Mouse (Mus musculus): ENCODE data around the gene Lsm6. TPM values are rescaled to one million over a fixed set of nuclear protein-coding genes. Genes with fewer than 3 reads are reported as not detected.

Lsm6 gene
- total and polyA plus RNA-seq, 3 experiments = 60.0 to 186 (median 67.7) TPM

DNA sequence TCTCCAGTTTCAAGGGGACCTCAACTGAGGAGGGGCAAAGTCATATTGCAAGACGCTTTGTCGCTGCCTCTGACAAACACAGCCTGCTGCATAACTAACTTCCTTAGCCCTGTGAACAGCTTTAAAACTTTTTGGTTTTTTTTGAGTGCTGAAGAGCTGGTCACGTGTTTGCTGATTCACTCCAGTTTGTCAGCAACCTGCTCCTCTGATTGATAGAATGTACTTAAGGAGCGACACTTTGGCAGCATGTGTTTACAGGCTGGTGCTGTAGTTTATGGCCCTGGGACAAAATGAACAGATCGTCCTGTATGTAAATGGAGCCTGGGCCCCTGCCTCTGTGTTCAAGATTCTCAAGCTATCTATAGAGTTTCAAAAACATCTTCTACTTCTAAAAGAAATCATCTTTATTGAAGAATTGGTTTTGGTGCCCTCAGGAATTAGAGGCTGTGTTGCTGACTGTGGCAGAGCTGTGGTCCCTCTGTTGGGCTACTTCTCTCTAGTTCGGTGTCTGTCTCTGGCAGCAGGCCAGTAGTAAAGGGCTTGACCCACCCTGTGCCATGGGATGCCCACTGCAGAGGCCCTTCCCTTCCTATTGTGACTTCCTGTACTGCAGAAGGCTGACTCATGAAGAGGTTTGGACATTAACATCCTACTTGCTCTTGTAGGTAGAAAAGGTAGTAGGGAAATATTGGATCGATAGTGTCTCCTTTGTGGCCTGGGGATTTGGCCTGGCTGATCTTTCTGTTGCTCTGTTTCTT lies 17.9 kb upstream of the Lsm6 start:
- dilution Hi-C loops (cut with MboI; ENCODE audit: extremely low pct_ligation_motif_present, extremely low pct_unique_long_range_greater_than_20kb, low sequenced_read_pairs) = no loop called here
- H3K9ac ChIP-seq (ENCODE audit: insufficient read depth, low read depth) = no peak overlapping the region
- TF ChIP-seq ZMIZ1 (IDR thresholded peaks at IDR 0.05; ENCODE audit: low read depth, low read length) (no peak), IRF4 (IDR thresholded peaks at IDR 0.05; ENCODE audit: low read depth, low read length) (no peak)

DNA sequence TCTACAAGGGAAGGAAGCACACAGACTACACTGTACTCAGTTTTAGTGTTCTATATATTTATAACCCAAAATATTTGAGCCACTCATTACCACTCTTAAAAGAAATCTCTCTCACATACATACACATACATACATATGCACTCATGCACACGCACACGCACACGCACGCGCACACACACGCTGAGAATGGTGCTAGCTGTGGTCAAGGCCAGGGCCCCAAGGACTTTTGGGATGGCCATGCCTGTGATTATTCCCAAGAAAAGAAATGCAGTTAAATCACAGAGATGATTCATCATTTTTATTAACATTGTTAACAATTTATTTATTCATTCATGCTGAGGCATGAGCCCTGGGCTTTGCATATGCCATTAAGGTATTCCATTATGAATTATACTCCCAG lies 15.2 kb upstream of the Lsm6 start:
- dilution Hi-C loops (cut with MboI; ENCODE audit: extremely low pct_ligation_motif_present, extremely low pct_unique_long_range_greater_than_20kb, low sequenced_read_pairs) (no loop called here), in situ Hi-C loops (cut with MboI; ENCODE audit: low pct_ligation_motif_present, low pct_unique_long_range_greater_than_20kb, low sequenced_read_pairs) (no loop called here)
- H3K36me3 ChIP-seq (replicated peaks in 1 of 2; ENCODE audit: control insufficient read depth in 1 of 2, insufficient read depth in 1 of 2, low read length in 1 of 2) = no peaks in the 10 kb centered on the region
- no peak overlapping the region for H3K4me3 ChIP-seq (replicated peaks in 1 of 3; ENCODE audit: low read depth in 2 of 3, low read length in 2 of 3, poor library complexity in 1 of 3)
- no peak overlapping the region for H3K9ac ChIP-seq (ENCODE audit: insufficient read depth, low read depth)
- TF ChIP-seq SIN3A (IDR thresholded peaks at IDR 0.05; ENCODE audit: low read length) (no peak), CHD2 (IDR thresholded peaks at IDR 0.05; ENCODE audit: low read length) (no peak), HCFC1 (IDR thresholded peaks at IDR 0.05; ENCODE audit: low read depth, low read length) (no peak), JUND (conservative IDR thresholded peaks at IDR 0.05; ENCODE audit: low read depth, low read length) (no peak), POLR2AphosphoS2 (IDR thresholded peaks at IDR 0.05; ENCODE audit: low read depth, low read length) (no peak), TBP (conservative IDR thresholded peaks at IDR 0.05; ENCODE audit: low read depth, low read length) (no peak), SMC3 (IDR thresholded peaks at IDR 0.05; ENCODE audit: low read depth, low read length) (no peak), MXI1 (IDR thresholded peaks at IDR 0.05; ENCODE audit: low read depth, low read length) (no peak), BHLHE40 (IDR thresholded peaks at IDR 0.05; ENCODE audit: low read depth, low read length) (no peak), ETS1 (conservative IDR thresholded peaks at IDR 0.05; ENCODE audit: low read depth, low read length) (no peak), TCF12 (IDR thresholded peaks at IDR 0.05; ENCODE audit: low read depth, low read length) (no peak), IRF4 (IDR thresholded peaks at IDR 0.05; ENCODE audit: low read depth, low read length) (no peak), NRF1 (IDR thresholded peaks at IDR 0.05; ENCODE audit: low read depth, low read length) (no peak), NELFE (IDR thresholded peaks at IDR 0.05; ENCODE audit: low read depth, low read length) (no peak)
- no peaks in the 10 kb centered on the region for H3K9me3 ChIP-seq (replicated peaks; ENCODE audit: low read length)
- H3K79me2 ChIP-seq (replicated peaks; ENCODE audit: control insufficient read depth, extremely low read depth, insufficient read depth, poor library complexity, severe bottlenecking) = no peaks in the 10 kb centered on the region
- H3K27ac ChIP-seq (ENCODE audit: insufficient read depth, low read depth) = no peak overlapping the region
- no peaks in the 10 kb centered on the region for H3K27me3 ChIP-seq (replicated peaks)
- no peak for DNase-seq (ENCODE audit: extremely low read depth)
- H3K4me1 ChIP-seq (ENCODE audit: control insufficient read depth in 1 of 2, insufficient read depth in 2 of 2) = no peaks in the 10 kb centered on the region
- H3K4me2 ChIP-seq (ENCODE audit: insufficient read depth, low read depth, poor library complexity, severe bottlenecking) = no peak overlapping the region

More for the DNA sequence above, 17.9 kb upstream of the Lsm6 start:
- H3K4me3 ChIP-seq (replicated peaks in 1 of 3; ENCODE audit: low read depth in 2 of 3, low read length in 2 of 3, poor library complexity in 1 of 3) = no peak overlapping the region
- H3K79me2 ChIP-seq (replicated peaks; ENCODE audit: control insufficient read depth, extremely low read depth, insufficient read depth, poor library complexity, severe bottlenecking) = no peaks in the 10 kb centered on the region
- no peaks in the 10 kb centered on the region for H3K36me3 ChIP-seq (replicated peaks in 1 of 2; ENCODE audit: control insufficient read depth in 1 of 2, insufficient read depth in 1 of 2, low read length in 1 of 2)
- no peak overlapping the region for H3K27ac ChIP-seq (ENCODE audit: insufficient read depth, low read depth)
- no peaks in the 10 kb centered on the region for H3K9me3 ChIP-seq (replicated peaks; ENCODE audit: low read length)
- no peaks in the 10 kb centered on the region for H3K27me3 ChIP-seq (replicated peaks)
- DNase-seq (ENCODE audit: extremely low read depth) = no peak
- in situ Hi-C loops (cut with MboI; ENCODE audit: low pct_ligation_motif_present, low pct_unique_long_range_greater_than_20kb, low sequenced_read_pairs) = no loop called here
- no peak overlapping the region for H3K4me2 ChIP-seq (ENCODE audit: insufficient read depth, low read depth, poor library complexity, severe bottlenecking)
- H3K4me1 ChIP-seq (ENCODE audit: control insufficient read depth in 1 of 2, insufficient read depth in 2 of 2) = no peaks in the 10 kb centered on the region
